Mouse (Mus musculus) spleen, adult 10 weeks (tissue): ENCODE results near the gene Rgs4. TPM values are rescaled to one million over a fixed set of nuclear protein-coding genes. Genes with fewer than 3 reads are reported as not detected.

Source experiments
- polyA plus RNA-seq: library from polyadenylated mRNA; stranded (reverse); fragments of 350-450 nt; fragmentation: Illumina TruSeq; extraction: RNeasy Lipid Tissue Mini Kit (QIAGEN cat#74804); gene quantifications from one replicate; pipeline ENCODE4 v1.2.3, GENCODE M21; 2015; ENCODE audit warnings: low replicate concordance; ENCODE audit not compliant: insufficient read depth

The Rgs4 gene
- polyA plus RNA-seq: 5.4 TPM

DNA sequence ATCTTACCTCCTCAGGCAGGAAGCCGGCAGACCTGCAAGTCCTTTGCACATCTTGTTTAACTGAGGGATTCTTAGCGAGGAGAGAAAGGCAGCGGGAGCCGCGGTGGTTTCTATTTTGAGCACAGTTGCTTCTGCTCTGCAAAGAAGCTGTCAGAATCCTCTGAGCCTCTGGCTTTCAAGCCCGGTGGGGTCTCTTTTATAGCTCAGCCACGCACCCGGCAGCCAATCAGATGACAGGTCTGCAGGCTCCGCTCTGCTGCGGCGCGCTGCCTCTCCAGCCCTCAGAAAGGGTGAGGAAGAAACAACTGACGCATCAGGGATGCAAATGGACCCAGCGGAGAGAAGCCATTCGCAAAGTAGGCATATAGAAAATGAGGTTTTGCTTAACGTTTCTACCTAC is at the start of gene Rgs4:
Gene Rgs4 (minus strand): TSS at position 170 of the 400 bp plus-strand sequence.

Other genes starting within 250 kb of the Rgs4 start
- gene Nuf2, start 216.2 kb downstream of the Rgs4 start, polyA plus RNA-seq: 15.9 TPM
- 9.2 TPM for gene Rgs5, start 92.1 kb downstream of the Rgs4 start, polyA plus RNA-seq
- gene Ccdc190, start 181.0 kb upstream of the Rgs4 start, polyA plus RNA-seq: 1.1 TPM
- gene Hsd17b7, start 221.6 kb upstream of the Rgs4 start, polyA plus RNA-seq: 7.4 TPM